ENCODE assay signal across 35 mouse cellular contexts in genomic region chr5:73053933-73054332, GRCm38 (mm10). TPM values are rescaled to one million over a fixed set of nuclear protein-coding genes. Genes with fewer than 3 reads are reported as not detected.
"Had no signal": no experiment of that assay in that cellular context is flagged by ENCODE, and none has a peak within 500 bp of the region (broad histone marks: within the 10 kb centered on the region; RNA-seq: fewer than 3 reads in every experiment).

No protein-coding gene starts in this region.

- ATAC-seq: hindbrain, embryonic 16.5 days; hindbrain, postnatal 0 days; inflammation-experienced regulatory T-cells, adult 6 months; intestine, embryonic 15.5 days; intestine, embryonic 16.5 days; intestine, postnatal 0 days had no signal

- H3K4me1 ChIP-seq: heart, embryonic 12.5 days; heart, embryonic 13.5 days; heart, embryonic 15.5 days; hindbrain, embryonic 10.5 days; hindbrain, embryonic 12.5 days; hindbrain, embryonic 13.5 days; hindbrain, embryonic 15.5 days; intestine, embryonic 15.5 days; kidney, embryonic 15.5 days had no signal

- H3K27me3 ChIP-seq: heart, embryonic 12.5 days; heart, embryonic 13.5 days; heart, embryonic 15.5 days; hindbrain, embryonic 12.5 days; hindbrain, embryonic 13.5 days; hindbrain, embryonic 15.5 days; intestine, embryonic 15.5 days; kidney, embryonic 15.5 days had no signal

- H3K9me3 ChIP-seq: heart, embryonic 12.5 days; heart, embryonic 13.5 days; heart, embryonic 15.5 days; hindbrain, embryonic 10.5 days; hindbrain, embryonic 12.5 days; hindbrain, embryonic 13.5 days; hindbrain, embryonic 15.5 days; intestine, embryonic 15.5 days; kidney, embryonic 15.5 days had no signal

- H3K27ac ChIP-seq: heart, embryonic 13.5 days; heart, embryonic 15.5 days; hindbrain, embryonic 10.5 days; hindbrain, embryonic 12.5 days; hindbrain, embryonic 13.5 days; hindbrain, embryonic 14.5 days; hindbrain, embryonic 15.5 days; hindbrain, postnatal 0 days; intestine, embryonic 15.5 days; kidney, embryonic 15.5 days; kidney, postnatal 0 days; layer of hippocampus, adult 2 months; left cerebral cortex, adult 2 months had no signal

- H3K4me2 ChIP-seq: heart, embryonic 11.5 days; heart, embryonic 12.5 days; heart, embryonic 13.5 days; heart, embryonic 15.5 days; hindbrain, embryonic 12.5 days; hindbrain, embryonic 13.5 days; hindbrain, embryonic 14.5 days; hindbrain, embryonic 15.5 days; intestine, embryonic 15.5 days; kidney, embryonic 15.5 days had no signal

- H3K9ac ChIP-seq: heart, embryonic 12.5 days; heart, embryonic 13.5 days; heart, embryonic 15.5 days; hindbrain, embryonic 12.5 days; hindbrain, embryonic 13.5 days; hindbrain, embryonic 14.5 days; hindbrain, embryonic 15.5 days; intestine, embryonic 15.5 days; kidney, embryonic 15.5 days had no signal

- DNase-seq: heart, postnatal 10 days; heart, postnatal 36 days; kidney, adult 11 months; kidney, adult 18-20 months; kidney, adult 2 months; kidney, adult 8-10 months; kidney, adult 9 months; kidney, postnatal 10 days; kidney, postnatal 14 days; kidney, postnatal 25 days; kidney, postnatal 36 days; kidney, postnatal 4 days; layer of hippocampus, adult 9-11 months; layer of hippocampus, postnatal 36 days had no signal

- H3K4me3 ChIP-seq: heart, embryonic 12.5 days; heart, embryonic 13.5 days; heart, embryonic 15.5 days; hindbrain, embryonic 10.5 days; hindbrain, embryonic 12.5 days; hindbrain, embryonic 13.5 days; hindbrain, embryonic 15.5 days; intestine, embryonic 15.5 days; kidney, embryonic 15.5 days; layer of hippocampus, adult 2 months; left cerebral cortex, adult 2 months had no signal

RNA-seq across cellular contexts. Expression of gene Slc10a4, which starts 47.2 kb away (rescaled TPM):
- total RNA-seq: heart, postnatal 10 days; heart, postnatal 25 days; hematopoietic stem cell, adult 5-6 weeks had no signal
- polyA plus RNA-seq: inflammation-experienced regulatory T-cells, adult 6 months had no signal
